Mouse (Mus musculus) E14TG2a.4 (cell line): ENCODE data around the gene Dock10.

Source experiments
- CTCF ChIP-seq: conservative IDR thresholded peaks from 2 replicates; pipeline ENCODE4 v1.5.1; 2014; ENCODE audit warnings: low read length
- NANOG ChIP-seq: IDR thresholded peaks from 2 replicates; pipeline ENCODE4 v1.6.1; 2014; ENCODE audit warnings: borderline replicate concordance, low read length, mixed read lengths
- POU5F1 ChIP-seq: IDR thresholded peaks from 2 replicates; pipeline ENCODE4 v1.6.1; 2014; ENCODE audit warnings: low read length, borderline replicate concordance

GRCm38 (mm10) chr1:80472395-80472794, 285.9 kb downstream of the Dock10 start:
- TF ChIP-seq CTCF = no peak
- no peak for TF ChIP-seq NANOG
- no peak for TF ChIP-seq POU5F1
